Mouse (Mus musculus): ENCODE measurements around the gene Med9.
"Not testable (repeated sequence)": the region's sequence is repeated elsewhere in the genome, so short reads cannot be mapped to it uniquely, and the experiment has no call there.

The Med9 gene

DNA sequence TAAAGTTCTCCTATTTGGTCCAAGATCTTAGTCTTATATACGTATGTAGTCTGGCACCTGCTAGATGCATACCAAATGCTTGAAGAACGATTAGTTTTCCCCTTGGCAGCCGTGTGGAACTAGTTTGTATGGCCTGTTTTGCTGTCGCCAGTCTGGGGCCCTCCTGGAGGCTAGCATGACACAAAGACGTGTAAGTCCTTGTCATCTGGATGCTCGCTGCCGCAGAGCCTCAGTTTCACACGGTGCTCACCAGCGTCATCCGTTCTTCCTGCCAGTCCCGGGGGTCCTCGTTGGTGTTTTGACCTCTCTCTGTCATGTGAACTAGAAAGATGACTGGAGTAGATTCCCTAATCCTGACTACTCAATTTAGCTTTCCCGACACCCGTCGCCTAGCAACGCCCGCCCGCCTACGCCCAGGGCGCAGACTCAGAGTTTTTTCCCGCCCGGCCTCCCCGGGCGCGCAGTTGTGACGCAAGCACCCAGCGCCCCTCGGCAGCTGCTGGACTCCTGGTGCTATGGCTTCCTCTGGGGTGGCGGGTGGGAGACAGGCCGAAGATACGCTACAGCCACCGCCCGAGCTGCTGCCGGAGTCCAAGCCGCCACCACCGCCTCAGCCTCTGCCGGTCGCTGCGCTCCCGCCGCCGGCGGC, at the start of gene Med9:
Gene Med9, plus strand, starts transcription at position 455 of the 649 bp plus-strand sequence.
- peak; percentile 96 to 97 for DNase-seq (ENCODE audit: low spot score in 2 of 2)

DNA sequence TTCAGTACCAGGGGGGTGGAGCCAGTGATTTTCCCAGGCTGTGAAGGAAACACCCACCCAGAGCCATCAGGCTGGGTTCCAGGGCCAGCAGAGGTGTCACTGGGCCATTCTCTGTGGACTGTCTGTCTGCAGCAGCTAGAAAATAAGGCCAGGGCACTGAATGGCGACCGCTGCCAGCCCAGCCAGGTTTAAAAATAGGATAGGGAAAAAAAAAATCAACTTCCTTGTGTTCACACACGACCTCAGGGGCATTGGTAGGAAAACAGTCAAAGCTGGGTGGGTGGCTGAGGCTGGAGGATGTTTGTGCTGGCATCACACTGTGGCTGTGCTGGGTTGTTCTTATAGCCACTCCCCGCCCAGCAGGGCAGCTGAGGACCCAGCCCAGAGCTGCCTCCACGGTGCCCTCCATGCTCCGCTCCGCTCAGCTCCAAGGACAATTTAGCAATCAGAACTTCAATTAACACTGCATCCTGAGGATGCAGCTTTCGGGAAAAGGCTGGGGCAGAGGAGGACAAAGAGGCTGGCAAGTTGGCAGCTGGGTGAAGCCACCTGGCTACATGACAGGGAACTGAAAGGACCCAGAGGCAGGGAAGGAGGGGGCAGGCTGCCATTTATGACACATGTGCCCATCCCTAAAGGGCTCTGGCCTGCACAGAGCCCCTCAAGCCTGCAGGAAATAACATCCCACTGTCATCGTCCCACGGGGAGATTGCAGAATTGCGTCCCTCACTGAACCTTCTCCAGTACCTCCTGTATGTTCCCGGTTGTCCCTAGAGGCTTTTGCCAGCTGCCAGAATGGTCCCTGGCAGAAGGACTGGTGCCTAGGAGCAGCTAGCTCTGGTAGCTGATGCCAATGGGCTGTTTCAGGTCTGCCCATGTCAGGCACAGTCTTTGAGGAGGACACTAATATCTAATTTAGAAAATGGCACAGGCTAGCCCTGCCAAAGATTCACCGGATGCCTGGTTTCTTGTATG, 48.0 kb upstream of the Med9 start:
- DNase-seq (ENCODE audit: low spot score in 2 of 2): no peak

DNA sequence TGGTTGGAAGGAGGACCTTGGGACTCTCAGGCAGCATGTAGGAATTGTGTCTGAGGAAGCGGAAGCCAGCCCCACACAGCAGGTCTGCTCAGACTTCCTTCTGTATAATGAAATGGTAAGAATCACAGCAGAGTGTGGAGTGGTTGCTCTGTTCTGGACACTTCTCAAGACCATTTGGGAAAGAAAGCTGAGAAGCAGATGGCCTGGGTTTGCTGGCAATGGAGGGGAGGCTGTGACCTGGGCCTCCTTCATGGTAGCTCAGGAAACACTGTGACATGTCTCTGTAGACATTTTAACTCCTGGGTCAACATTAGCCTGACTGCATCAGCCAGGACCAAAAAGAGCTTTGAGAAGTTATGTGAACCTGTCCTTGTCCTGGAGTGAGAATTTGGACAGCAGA, 47.0 kb upstream of the Med9 start:
- DNase-seq (ENCODE audit: low spot score in 2 of 2): no peak

DNA sequence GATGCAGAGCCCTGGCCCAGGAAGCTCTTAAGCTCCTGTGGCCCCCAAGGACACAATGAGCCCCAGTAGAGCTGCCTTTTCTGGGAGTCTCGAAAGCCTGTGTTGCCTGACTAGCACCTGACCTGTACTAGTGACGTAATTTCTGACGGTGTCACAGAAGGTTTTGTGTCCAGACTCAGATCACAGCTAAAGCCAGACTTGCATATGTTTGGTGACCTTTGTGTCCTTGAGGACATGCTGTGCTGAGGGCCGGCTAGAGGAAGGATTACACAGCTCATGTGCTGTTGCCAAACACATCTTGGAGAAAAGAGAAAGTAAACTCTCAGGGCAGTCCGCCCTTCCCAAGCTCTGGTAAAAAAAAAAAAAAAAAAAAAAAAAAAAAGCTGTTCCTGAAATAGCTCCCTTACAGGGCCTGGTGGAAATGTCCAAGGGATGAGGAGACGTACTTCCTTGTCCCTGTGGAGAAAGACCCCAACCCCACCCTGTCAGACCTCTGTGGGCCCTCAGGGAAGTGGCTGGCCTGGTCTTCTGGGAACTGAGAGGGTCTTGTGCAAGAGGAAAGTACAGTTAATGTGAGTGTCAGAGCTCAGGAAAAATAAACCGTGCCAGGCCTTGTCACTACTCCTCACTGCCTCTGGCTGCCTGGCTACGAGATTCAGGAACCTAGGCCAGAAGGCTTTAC, 45.8 kb upstream of the Med9 start:
- DNase-seq (ENCODE audit: low spot score in 2 of 2): no peak

DNA sequence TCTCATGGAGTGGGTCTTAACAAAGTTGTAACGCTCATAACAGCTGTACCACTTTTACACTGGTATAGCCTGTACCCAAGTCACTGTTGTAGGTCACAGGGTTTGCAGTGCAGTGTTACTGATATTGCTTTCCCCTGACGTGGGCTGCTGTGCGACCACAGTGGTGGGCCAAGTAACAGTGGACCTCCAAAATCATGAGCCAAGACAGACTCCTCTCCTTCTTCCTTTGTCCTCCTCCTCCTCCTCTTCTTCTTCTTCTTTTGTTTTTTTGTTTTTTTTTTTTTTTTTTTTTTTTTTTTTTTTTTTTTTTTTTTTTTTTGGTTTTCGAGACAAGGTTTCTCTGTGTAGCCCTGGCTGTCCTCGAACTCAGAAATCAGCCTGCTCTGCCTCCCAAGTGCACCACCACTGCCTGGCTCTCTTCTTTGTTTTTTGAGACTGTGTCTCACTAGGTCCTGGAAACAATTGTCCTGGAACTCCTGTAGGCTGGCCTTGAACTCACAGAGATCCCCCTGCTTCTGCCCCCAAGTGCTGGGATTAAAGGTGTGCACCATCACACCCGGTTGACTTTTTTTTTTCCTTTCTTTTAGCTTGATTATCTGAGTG, 41.4 kb upstream of the Med9 start:
- DNase-seq (ENCODE audit: low spot score in 2 of 2): no peak

DNA sequence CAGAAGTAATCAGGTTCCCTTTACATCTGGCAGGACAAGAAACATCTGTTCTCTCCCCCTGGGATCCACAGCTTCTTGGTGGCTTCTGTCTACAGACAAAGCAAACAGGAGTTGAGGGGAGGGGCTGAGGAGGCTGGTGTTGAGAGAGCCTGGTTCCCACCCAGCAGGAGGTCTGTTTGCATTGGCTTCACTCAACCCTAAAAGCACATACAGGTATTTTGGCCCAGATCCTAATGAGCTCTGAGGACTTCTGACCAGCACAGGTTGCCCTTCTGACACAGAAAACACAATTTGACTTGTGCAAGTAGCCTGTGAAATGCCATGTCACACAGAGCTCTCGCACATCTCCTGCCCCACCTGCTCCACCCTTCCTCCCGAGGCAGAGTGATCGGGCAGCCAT, 39.6 kb upstream of the Med9 start:
- no peak for DNase-seq (ENCODE audit: low spot score in 2 of 2)

DNA sequence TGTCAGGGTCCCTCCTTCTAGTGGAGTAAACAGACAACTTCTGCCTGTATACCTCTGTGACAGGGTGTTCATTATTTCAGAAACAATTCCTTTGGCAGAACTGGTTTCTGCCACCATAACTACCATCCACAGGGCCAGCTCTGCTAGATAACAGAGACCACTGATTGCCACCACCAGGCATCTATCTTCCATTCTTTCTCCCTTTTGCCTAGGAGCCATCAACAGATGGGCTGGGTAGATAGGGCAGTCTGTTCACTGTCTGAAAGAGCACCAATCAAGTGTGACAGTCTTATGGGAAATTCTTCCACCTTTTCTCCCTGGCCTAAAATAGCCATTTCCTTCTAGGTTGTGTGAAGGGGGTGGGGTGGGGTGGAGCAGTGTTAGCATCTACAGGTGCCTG, 37.4 kb upstream of the Med9 start:
- no peak for DNase-seq (ENCODE audit: low spot score in 2 of 2)

DNA sequence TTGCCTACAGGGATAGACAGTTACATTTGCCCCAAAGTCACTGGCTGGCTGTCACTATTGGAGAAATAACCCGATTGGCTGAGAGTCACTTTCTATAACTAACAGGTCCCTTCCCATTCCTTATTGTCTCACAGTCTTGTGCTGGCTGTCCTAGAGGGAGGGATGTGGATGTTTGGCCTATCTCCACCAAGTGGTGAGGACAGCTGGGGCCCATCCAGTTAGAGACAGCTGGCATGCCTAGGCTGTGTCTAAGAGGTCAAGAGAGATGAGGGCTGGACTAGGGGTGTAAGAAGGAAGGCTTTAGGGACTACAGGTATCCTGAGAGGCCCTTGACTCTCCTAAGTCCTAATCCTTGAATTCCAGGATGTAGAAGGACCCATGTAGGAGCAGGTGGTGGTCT, 36.5 kb upstream of the Med9 start:
- no peak for DNase-seq (ENCODE audit: low spot score in 2 of 2)

DNA sequence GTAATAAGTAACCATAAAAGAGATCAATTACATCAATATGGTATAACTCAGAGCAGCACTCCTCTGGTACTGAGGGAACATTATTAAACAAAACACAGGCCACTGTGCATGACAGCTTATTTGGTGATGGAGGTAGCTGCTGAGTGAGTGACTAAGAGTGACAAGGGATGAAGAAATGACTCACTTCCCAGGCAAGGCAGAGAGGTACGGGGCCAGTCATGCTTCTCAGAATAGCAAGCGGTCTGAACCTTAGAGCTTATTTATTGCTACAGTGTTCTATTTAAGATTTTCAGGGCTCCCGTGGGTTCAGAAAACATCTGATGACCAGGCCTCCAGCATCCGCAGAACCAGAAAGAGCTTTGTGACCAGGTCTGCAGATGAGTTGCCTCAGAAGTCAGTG, 34.3 kb upstream of the Med9 start:
- DNase-seq (ENCODE audit: low spot score in 2 of 2): no peak

DNA sequence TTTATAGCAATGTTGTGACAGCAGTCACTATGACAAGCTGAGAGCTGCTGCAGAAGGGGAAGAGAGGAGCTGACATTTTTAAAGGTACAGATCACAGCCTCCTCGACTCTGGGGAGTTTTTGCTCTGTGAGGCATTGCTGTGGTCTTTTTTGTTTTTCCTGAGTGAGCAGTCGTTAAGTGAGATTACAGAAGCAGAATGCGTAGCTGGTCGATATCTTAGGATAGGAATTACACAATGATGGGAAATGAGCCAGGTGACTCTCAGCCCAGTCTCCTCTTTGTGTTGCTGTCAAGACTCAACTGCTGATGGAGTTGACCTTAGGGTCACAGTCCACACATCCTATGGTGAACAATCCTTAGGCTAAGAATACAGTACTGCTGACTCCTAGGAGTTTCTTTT, 30.0 kb upstream of the Med9 start:
- no peak for DNase-seq (ENCODE audit: low spot score in 2 of 2)

DNA sequence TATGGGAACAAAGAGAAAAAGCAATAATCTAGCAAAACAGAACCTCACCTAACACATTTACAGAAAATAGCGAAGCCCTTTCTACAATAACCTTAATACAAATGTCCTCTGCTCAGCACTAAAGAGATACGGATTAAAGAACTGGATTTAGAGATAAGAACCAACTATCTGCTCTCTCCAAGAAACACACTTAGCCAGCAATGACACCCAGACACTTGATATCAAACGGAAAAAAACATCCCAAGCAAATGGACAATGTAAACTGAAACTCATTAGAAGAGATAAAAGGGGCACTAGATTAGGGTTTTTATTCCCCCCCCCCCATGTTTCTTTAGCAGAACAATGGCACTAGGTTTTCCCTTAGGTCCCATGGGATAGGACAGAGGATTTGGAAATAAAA, 28.6 kb upstream of the Med9 start:
- no peak for DNase-seq (ENCODE audit: low spot score in 2 of 2)

DNA sequence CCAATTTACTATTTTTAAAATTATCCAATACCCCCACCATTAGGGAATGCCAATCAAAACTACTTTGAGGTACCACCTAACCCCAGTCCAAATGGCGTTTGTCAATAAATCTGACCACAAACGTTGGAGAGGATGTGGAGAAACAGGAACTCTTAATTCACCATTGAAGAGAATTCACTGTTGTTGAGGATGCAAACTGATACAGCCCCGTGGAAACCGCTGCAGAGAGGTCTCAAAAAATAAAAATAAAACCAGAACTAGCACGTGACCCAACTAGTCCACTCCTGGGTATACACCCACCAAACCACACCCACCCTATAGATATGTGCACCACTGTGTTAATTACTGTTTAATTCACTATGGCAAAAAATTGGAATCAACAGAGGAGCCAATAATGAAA, 27.7 kb upstream of the Med9 start:
- no peak for DNase-seq (ENCODE audit: low spot score in 2 of 2)

DNA sequence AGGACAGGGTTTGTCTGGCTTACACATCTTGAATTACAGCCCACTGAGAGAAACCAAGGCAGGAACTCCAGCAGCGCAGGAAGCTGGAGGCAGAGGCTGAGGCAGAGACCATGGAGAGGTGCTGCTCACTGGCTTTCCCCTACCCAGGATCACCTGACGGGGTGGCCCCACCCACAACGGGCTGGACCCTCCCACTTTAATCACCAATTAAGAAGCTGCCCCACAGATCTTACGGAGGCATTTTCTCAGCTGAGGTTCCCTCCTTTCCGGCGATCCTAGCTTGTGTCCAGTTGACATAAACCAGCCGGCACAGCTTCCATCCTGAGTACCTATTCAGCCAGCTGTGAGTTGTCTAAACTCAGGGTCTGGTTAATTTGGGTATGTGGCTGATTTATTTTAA, 26.7 kb upstream of the Med9 start:
- no peak for DNase-seq (ENCODE audit: low spot score in 2 of 2)

DNA sequence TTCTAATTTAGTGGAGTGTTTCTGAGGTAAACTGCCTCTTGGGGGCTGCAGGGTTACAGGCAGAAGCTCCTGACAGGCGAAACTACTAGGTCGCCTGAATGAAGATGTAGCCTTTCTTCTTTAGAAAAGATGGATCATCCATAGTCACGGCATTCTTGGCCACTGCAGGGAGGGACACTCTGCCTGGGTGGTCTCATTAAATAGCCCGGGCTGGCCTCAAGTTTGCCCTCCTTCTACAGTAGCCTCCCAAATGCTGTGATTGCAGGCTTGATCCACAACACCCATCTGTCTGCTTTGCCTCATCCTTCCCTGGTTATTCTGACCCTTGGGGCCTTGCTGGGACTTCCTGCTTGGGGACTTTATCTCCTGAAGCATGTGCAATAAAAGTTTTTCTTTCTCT, 18.0 kb upstream of the Med9 start:
- DNase-seq (ENCODE audit: low spot score in 2 of 2): no peak

DNA sequence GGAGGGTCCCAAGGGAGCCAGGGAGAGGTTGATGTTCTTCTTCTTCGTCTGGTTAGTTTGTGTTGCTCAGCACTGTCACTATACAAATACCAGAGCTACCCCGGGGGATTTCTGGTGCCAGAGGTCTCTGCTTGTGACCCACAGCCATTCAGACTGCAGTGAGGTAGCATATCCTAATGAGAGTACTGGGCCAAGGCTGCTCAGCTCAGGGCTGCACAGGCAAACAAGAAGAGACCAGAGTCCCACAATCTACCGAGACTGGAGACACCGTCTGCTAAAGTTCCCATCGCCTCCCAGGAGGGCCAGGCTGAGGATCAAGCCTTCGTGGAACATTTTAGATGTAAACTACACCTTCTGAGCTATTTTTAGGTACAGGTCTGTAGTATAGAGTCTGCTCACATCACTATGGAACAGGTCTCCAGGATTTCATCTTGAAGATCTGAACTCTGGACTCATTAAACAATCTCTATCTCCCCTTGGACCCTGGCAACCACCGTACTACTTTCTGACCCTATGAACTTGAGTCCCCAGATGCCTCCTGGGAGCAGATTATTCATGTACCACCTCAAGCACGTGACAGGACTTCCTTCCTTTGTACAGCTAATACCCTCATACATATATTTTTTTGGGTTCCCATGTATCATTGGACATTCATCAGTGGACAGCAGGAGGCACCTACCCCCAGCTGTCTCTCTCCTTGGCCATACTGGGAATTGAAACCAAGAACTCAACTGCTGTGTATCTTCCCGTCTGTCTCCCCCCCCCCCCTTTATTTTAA, 15.3 kb upstream of the Med9 start:
- no peak for DNase-seq (ENCODE audit: low spot score in 2 of 2)

DNA sequence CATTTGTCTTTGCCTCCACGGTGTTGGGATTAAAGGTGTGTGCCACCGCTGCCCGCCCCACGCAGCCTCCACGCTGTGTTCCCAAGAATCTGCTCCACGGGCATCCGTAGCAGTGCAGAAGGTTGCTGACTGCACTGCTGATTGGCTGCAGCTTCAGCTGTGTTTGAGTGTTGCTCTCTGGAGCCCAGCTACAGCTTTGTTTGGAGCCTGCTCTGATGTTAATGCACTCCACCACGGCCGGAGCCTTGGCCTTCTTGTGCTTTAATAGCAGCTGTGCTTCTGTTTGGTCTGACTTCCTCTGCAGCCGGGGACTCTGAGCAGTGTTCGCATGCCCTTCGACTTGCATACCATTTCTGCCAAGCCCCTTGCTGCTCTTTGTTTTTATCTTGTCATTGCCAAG, 14.1 kb upstream of the Med9 start:
- DNase-seq (ENCODE audit: low spot score in 2 of 2): no peak

DNA sequence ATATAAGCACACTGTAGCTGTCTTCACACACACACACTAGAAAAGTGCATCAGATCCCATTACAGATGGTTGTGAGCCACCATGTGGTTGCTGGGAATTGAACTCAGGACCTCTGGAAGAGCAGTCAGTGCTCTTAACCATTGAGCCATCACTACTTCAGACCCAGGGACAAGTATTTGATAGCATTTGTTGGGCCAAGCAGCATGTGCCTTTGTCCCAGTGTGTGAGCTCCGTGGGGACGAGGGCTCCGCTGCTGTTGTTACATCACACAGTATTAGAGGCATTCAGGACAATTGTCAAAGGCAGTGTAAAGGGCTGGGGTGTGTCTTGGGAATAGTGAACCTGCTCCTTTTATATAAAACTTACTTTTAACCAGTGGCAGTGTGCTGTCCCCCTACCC, 11.0 kb upstream of the Med9 start:
- DNase-seq (ENCODE audit: low spot score in 2 of 2): no peak

DNA sequence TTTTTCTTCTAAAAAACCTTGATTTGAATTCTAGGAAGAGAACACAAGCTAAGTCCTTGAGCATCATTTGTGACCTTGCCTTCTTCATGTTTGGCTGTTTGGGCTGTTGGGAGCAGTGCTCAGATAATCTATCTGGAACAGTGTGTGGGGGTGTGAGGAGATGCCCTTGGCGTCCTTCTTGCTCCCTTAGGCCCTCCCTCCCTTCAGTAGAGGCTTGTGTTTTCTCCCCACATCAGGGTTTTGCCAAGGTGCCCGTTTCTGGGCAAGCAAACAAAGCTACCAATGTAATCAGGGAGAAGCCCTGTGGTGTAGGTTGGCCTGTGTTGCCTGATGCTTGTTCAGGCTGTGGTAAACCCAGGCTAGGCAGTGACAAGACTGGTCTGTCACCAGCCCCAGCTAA, 10.4 kb upstream of the Med9 start:
- no peak for DNase-seq (ENCODE audit: low spot score in 2 of 2)

DNA sequence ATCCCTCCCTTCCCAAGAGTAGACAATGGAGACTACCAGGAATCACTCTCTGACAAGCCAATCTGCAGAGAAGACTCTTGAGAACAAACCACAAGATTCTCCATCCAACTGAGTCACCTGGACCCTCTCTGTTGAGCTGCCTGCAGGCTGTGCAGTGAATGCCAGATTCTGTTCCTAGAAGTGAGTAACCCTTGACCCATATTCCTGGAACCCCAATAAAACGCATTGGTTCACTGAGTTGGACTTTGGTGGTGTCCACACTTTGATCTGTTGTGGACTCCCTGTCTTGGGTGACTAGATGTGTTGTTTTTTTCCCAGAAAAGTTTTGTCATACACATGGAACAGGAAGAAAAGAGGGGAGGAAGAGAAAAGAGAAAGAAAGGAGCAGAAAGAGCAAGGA, 8.2 kb upstream of the Med9 start:
- no peak for DNase-seq (ENCODE audit: low spot score in 2 of 2)

DNA sequence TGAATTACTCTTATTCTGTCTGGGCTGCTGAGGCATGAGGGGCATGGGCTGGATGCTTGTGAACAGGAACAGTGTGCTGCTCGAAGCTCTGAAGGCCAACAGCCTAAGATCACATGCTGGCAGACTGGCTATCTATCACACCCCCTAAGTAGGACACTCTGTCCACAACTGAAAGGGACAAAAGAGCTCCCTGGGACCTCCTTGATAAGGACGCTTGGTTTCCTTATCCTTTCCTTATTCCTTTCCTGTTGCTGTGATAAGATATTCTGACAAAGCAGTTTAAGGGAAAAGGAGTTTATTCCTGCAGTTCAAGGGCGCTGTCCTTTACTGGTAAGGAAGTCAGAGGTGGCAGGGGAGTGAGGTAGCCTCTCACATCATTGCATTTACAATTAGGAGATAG, 7.4 kb upstream of the Med9 start:
- no peak for DNase-seq (ENCODE audit: low spot score in 2 of 2)

DNA sequence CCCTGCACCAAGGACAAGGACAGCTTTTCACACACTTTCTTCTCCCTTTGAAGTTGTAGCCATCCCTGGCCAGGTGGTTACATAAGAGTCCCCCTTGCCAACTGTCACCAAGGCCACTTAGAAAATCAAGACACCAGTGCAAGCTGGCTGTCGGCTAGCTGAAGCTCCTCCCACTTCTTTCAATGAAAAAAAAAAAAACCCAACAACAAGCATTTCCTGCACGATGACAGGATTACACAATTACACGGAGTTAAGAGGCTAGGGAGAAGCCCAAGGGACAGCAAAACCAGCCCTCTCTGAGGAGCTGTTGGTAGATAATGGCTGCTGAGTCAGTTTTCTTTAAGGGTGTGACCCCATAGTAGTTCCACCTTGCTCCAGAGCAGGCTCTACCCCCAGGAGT, 6.6 kb upstream of the Med9 start:
- DNase-seq (ENCODE audit: low spot score in 2 of 2): no peak

DNA sequence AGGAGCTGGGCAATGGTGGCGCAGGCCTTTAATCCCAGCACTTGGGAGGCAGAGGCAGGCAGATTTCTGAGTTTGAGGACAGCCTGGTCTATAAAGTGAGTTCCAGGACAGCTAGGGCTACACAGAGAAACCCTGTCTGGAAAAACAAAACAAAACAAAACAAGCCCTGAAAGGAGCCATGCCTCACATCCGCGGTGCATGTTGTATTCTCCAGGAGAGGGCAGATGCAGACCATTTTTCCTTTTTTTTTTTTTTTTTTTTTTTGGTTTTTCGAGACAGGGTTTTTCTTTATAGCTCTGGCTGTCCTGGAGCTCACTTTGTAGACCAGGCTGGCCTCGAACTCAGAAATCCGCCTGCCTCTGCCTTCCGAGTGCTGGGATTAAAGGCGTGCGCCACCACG, 3.2 kb upstream of the Med9 start:
- not testable (repeated sequence) for DNase-seq (ENCODE audit: low spot score in 2 of 2)

All from frontal cortex, postnatal 36 days (tissue).